Comparison of ENCODE assay signal across 13 mouse cellular contexts in the genomic region with DNA sequence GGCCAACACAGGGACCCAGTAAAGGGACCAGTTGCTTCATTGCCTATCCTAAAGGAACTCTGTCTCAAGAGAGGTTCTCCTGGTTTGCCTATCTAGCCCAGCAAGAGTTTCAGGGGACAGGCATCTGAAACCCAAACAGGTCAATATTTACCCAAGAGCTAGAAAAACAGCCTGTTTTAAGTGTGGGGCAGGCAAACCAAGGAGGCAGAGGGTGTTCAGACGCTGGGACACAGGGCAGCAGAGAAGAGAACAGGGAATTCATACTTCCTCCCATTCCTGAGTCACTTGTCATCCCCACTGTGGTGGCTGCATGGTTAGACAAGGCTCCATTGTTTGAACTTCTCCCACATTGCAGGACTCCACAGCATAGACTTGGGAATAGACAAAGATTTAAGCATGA. TPM values are rescaled to one million over a fixed set of nuclear protein-coding genes. Genes with fewer than 3 reads are reported as not detected.
DNase-seq lines count a peak whose midpoint lies in the region; ATAC-seq and TF ChIP-seq lines count a peak whose summit lies in the region.
"Had no signal": no experiment of that assay in that cellular context is flagged by ENCODE, and none has a peak within 500 bp of the region (broad histone marks: within the 10 kb centered on the region; RNA-seq: fewer than 3 reads in every experiment).

No protein-coding gene starts in this region.

- TF ChIP-seq CTCF in Patski (IDR thresholded peaks at IDR 0.05): no peak

- 13% methylated on average over 1 of the region's 1 CpGs for WGBS in kidney, embryonic 16.5 days
- 50% methylated on average over 1 of the region's 1 CpGs for WGBS in liver, embryonic 13.5 days (ENCODE audit: insufficient replicate concordance)

- peak overlapping the region; percentile 31; the same call in 1 of the 2 replicates for H3K9ac ChIP-seq in kidney, embryonic 16.5 days (replicated peaks; ENCODE audit: low read length)
- H3K9ac ChIP-seq in liver, embryonic 13.5 days: no peak overlapping the region; the same call in 1 of the 2 replicates
- H3K9ac ChIP-seq: limb, embryonic 13.5 days had no signal

- H3K4me2 ChIP-seq in kidney, embryonic 16.5 days (replicated peaks; ENCODE audit: low read depth, low read length): no peak overlapping the region
- no peak overlapping the region for H3K4me2 ChIP-seq in liver, embryonic 13.5 days
- H3K4me2 ChIP-seq: limb, embryonic 13.5 days had no signal

- peaks cover 6% of the 10 kb centered on the region for H3K4me1 ChIP-seq in kidney, embryonic 16.5 days (ENCODE audit: insufficient read depth, low read length)
- peaks cover 71% of the 10 kb centered on the region for H3K4me1 ChIP-seq in liver, embryonic 13.5 days (replicated peaks)

- 0 out of 2 replicates have a peak overlapping the region, but pooled peaks have one; percentile 60 for H3K27ac ChIP-seq in kidney, embryonic 16.5 days (ENCODE audit: low read length)
- peak overlapping the region; percentile 50; the same call in 1 of the 2 replicates for H3K27ac ChIP-seq in liver, embryonic 13.5 days
- H3K27ac ChIP-seq: limb, embryonic 13.5 days had no signal

- POLR2A ChIA-PET in Patski (lab: Charles Lee): interaction anchor here (1.1 kb wide), 1 partner anchor 19 kb away, joined by 4 read pairs; a partner anchor contains a TSS

- CTCF ChIA-PET in Patski (lab: Charles Lee): interaction anchor here (1.1 to 1.9 kb wide), 2 partner anchors 9 to 19 kb away, joined by 4 to 6 read pairs; a partner anchor contains a TSS

- in situ Hi-C loops in Patski (cut with MboI; ENCODE audit: low pct_unique_long_range_greater_than_20kb): no loop called here

- H3K27me3 ChIP-seq in kidney, embryonic 16.5 days (ENCODE audit: insufficient read depth, low read length): no peaks in the 10 kb centered on the region
- H3K27me3 ChIP-seq in Patski: no peaks in the 10 kb centered on the region
- no peaks in the 10 kb centered on the region for H3K27me3 ChIP-seq in liver, embryonic 13.5 days
- H3K27me3 ChIP-seq: limb, embryonic 13.5 days had no signal

- no peak for ATAC-seq in kidney, embryonic 16.5 days (ENCODE audit: low FRiP score, low TSS enrichment)
- peak; percentile 45 for ATAC-seq in Patski
- no peak for ATAC-seq in liver, embryonic 13.5 days (ENCODE audit: low read depth)

- no peaks in the 10 kb centered on the region for H3K36me3 ChIP-seq in kidney, embryonic 16.5 days (ENCODE audit: insufficient read depth, low read length)
- H3K36me3 ChIP-seq in liver, embryonic 13.5 days: peaks cover 25% of the 10 kb centered on the region
- H3K36me3 ChIP-seq: limb, embryonic 13.5 days had no signal

- intact Hi-C loops in heart, postnatal 10 days (cut with DNase I): no loop called here

- H3K4me3 ChIP-seq in kidney, embryonic 16.5 days (ENCODE audit: low read length): no peak overlapping the region
- H3K4me3 ChIP-seq in liver, embryonic 13.5 days (replicated peaks): no peak overlapping the region
- H3K4me3 ChIP-seq: erythroblast, embryonic 14.5 days; limb, embryonic 13.5 days had no signal

- peak; percentile 82 for DNase-seq in heart, adult 11 months
- DNase-seq in heart, postnatal 10 days: no peak
- DNase-seq in kidney, postnatal 4 days: no peak
- DNase-seq in Patski (ENCODE audit: low read depth, low spot score): no peak
- DNase-seq in liver, embryonic 13.5 days: no peak
- no peak for DNase-seq in thymus, adult 18-20 months
- no peak for DNase-seq in right cerebral cortex, adult 18-20 months
- DNase-seq: B cell, adult 2 months; cerebellum, adult 9-10 months; thymus, adult 2 months had no signal

- no peaks in the 10 kb centered on the region for H3K9me3 ChIP-seq in kidney, embryonic 16.5 days (ENCODE audit: low read length)
- H3K9me3 ChIP-seq in liver, embryonic 13.5 days (replicated peaks): no peaks in the 10 kb centered on the region
- H3K9me3 ChIP-seq: limb, embryonic 13.5 days had no signal

RNA-seq across cellular contexts. Expression of a gene that starts 4.8 kb away (rescaled TPM):
- total RNA-seq in heart, postnatal 10 days (2021): 10 to 100 TPM; 45.6 to 51.5 TPM
- 153 and 164 TPM in 2 replicates for polyA plus RNA-seq in kidney, embryonic 16.5 days (2015; fragmentation: Nextera tagmentation; extraction: Ambion mirVana)
- 98.4 TPM for polyA plus RNA-seq in Patski (2021)
- 76.9 and 82.6 TPM in 2 replicates for polyA plus RNA-seq in liver, embryonic 13.5 days (2015; fragmentation: Nextera tagmentation; extraction: Ambion mirVana)

RNA-seq across cellular contexts. Expression of a gene that starts 8.7 kb away (rescaled TPM):
- 10 to 100 TPM; 46.5 to 57.8 TPM for total RNA-seq in heart, postnatal 10 days (2021)
- 35.7 and 42.5 TPM in 2 replicates for polyA plus RNA-seq in kidney, embryonic 16.5 days (2015; fragmentation: Nextera tagmentation; extraction: Ambion mirVana)
- 33.2 TPM for polyA plus RNA-seq in Patski (2021)
- 99.0 and 99.7 TPM in 2 replicates for polyA plus RNA-seq in liver, embryonic 13.5 days (2015; fragmentation: Nextera tagmentation; extraction: Ambion mirVana)

RNA-seq across cellular contexts. Expression of a gene that starts 16.3 kb away (rescaled TPM):
- 10 to 100 TPM; 13.6 to 17.1 TPM for total RNA-seq in heart, postnatal 10 days (2021)
- 40.8 and 43.9 TPM in 2 replicates for polyA plus RNA-seq in kidney, embryonic 16.5 days (2015; fragmentation: Nextera tagmentation; extraction: Ambion mirVana)
- 39.8 TPM for polyA plus RNA-seq in Patski (2021)
- polyA plus RNA-seq in liver, embryonic 13.5 days (2015; fragmentation: Nextera tagmentation; extraction: Ambion mirVana): 32.5 and 37.9 TPM in 2 replicates

RNA-seq across cellular contexts. Expression of a gene that starts 18.9 kb away (rescaled TPM):
- total RNA-seq in heart, postnatal 10 days (2021): 100 to 1,000 TPM in 1 of 2 experiments, 10 to 100 TPM in 1; 95.9 to 102 TPM
- polyA plus RNA-seq in kidney, embryonic 16.5 days (2015; fragmentation: Nextera tagmentation; extraction: Ambion mirVana): 154 and 180 TPM in 2 replicates
- 189 TPM for polyA plus RNA-seq in Patski (2021)
- 249 and 260 TPM in 2 replicates for polyA plus RNA-seq in liver, embryonic 13.5 days (2015; fragmentation: Nextera tagmentation; extraction: Ambion mirVana)

RNA-seq across cellular contexts. Expression of a gene that starts 24.5 kb away (rescaled TPM):
- 10 to 100 TPM; 13.4 to 13.9 TPM for total RNA-seq in heart, postnatal 10 days (2021)
- polyA plus RNA-seq in kidney, embryonic 16.5 days (2015; fragmentation: Nextera tagmentation; extraction: Ambion mirVana): 28.3 and 31.0 TPM in 2 replicates
- 13.8 TPM for polyA plus RNA-seq in Patski (2021)
- polyA plus RNA-seq in liver, embryonic 13.5 days (2015; fragmentation: Nextera tagmentation; extraction: Ambion mirVana): 14.5 and 17.7 TPM in 2 replicates
